Mouse (Mus musculus): ENCODE results near the gene Rimkla.

DNA sequence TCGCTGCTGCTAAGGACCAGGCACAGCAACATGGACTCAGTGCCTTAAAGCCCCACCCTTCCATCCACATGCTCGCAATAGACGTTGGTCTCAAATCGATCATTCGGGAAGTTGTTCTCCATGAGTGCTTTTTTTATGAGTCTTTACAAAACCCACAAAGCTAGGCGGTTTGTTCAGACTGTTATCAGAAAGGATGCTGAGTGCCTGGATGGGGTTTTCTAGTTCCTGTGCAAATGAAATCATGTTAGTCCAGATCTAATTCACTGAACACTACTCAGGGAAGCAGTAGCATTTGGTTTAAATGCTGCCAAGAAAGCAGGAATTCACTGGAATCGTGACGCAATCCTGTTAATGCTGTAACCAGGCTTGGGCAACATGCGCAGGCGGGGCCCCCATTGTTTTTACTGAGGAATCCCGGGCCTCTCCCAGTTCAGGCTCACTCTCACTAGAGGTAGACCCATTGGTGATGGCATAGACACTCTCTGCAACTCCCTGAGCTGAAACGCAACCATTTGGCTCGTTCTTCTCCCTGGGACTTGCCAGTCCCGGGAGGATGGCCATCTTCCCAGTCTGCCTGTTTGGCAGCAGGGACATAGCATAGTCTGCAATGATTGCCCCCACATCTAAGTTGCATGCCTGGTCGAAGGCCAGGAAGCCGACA lies 24.6 kb downstream of the Rimkla start:
- TF ChIP-seq EP300 (IDR thresholded peaks at IDR 0.05; ENCODE audit: low read depth) (no peak), CTCF (IDR thresholded peaks at IDR 0.05; ENCODE audit: low read depth) (no peak)
